Mouse (Mus musculus) monocyte, adult 5-6 weeks (primary cell): ENCODE measurements around the gene Inka1. TPM values are rescaled to one million over a fixed set of nuclear protein-coding genes. Genes with fewer than 3 reads are reported as not detected.

Experiments
- total RNA-seq: library from RNA; stranded (forward); fragments of 200-1000, 200-491, 200-594 nt; gene quantifications from 3 replicates; pipeline ENCODE4 v1.2.3, GENCODE M21; 2017

Inka1 gene
- total RNA-seq, 1 experiment from 2014 or later: 10.5 TPM

Other genes with a start within 250 kb of the Inka1 start
- 339 to 489 TPM (median 412 TPM) in 3 replicates for gene Rbm5, start 214.9 kb downstream of the Inka1 start, total RNA-seq
- 166 to 202 TPM (median 177 TPM) in 3 replicates for gene Rbm6, start 112.6 kb downstream of the Inka1 start, total RNA-seq
- gene Mon1a, start 97.7 kb downstream of the Inka1 start, total RNA-seq: 13.0 to 22.8 TPM (median 16.4 TPM) in 3 replicates
- 0.29 to 3.2 TPM (median 1.6 TPM) in 3 replicates for gene Mst1r, start 79.0 kb downstream of the Inka1 start, total RNA-seq
- 0.19 TPM in 1 of 3 replicates, not detected in the others for gene Actl11, start 57.4 kb downstream of the Inka1 start, total RNA-seq
- not detected in 3 replicates for gene Camkv, start 50.2 kb downstream of the Inka1 start, total RNA-seq
- gene Traip, start 35.7 kb downstream of the Inka1 start, total RNA-seq: 1.5 to 1.8 TPM (median 1.6 TPM) in 3 replicates
- gene Uba7, start 10.4 kb downstream of the Inka1 start, total RNA-seq: 40.1 to 97.0 TPM (median 50.1 TPM) in 3 replicates
- gene Gm20661, start 2.8 kb downstream of the Inka1 start, total RNA-seq: not detected in 3 replicates
- 2.8 TPM in 1 of 3 replicates, not detected in the others for gene Cdhr4, start 6.6 kb upstream of the Inka1 start, total RNA-seq
- gene Gm20662, start 10.5 kb upstream of the Inka1 start, total RNA-seq: 1.5 to 2.6 TPM in 2 of 3 replicates, not detected in the other
- gene Ip6k1, start 16.6 kb upstream of the Inka1 start, total RNA-seq: 47.0 to 167 TPM (median 102 TPM) in 3 replicates
- 4.5 to 19.8 TPM (median 15.8 TPM) in 3 replicates for gene Gmppb, start 63.4 kb upstream of the Inka1 start, total RNA-seq
- 2.5 to 3.5 TPM in 2 of 3 replicates, not detected in the other for gene Amigo3, start 67.3 kb upstream of the Inka1 start, total RNA-seq
- not detected in 3 replicates for gene Mst1, start 94.6 kb upstream of the Inka1 start, total RNA-seq
- gene Rnf123, start 97.5 kb upstream of the Inka1 start, total RNA-seq: 21.5 to 53.5 TPM (median 30.5 TPM) in 3 replicates
- 63.3 to 124 TPM (median 97.2 TPM) in 3 replicates for gene Apeh, start 108.7 kb upstream of the Inka1 start, total RNA-seq
- under 0.01 to 1.2 TPM in 2 of 3 replicates, not detected in the other for gene Bsn, start 204.5 kb upstream of the Inka1 start, total RNA-seq